Mouse (Mus musculus) MEL (cell line): ENCODE measurements at regions not wholly inside any gene's neighbourhood (a gene's known extent, or its start where the extent isn't known, plus 50 kb on each side); places are given as distances from the start of the nearest gene placed in this dataset.

Source experiments
- CTCF ChIP-seq, 3 experiments: IDR thresholded peaks in 2 of 3; conservative IDR thresholded peaks in 1 of 3; 2 replicates each; pipeline ENCODE4 v1.5.1; 2011 to 2012; ENCODE audit warnings: low read length in 3 of 3, low read depth in 2 of 3, mild to moderate bottlenecking in 2 of 3, improper control_type of control experiment in 1 of 3, inconsistent platforms in 1 of 3, mixed read lengths in 1 of 3, moderate library complexity in 1 of 3; ENCODE audit not compliant: control insufficient read depth in 1 of 3, insufficient read depth in 1 of 3, poor library complexity in 1 of 3, severe bottlenecking in 1 of 3
- E2F4 ChIP-seq: IDR thresholded peaks from 2 replicates; pipeline ENCODE4 v1.6.1; 2011; ENCODE audit warnings: low read depth, low read length, improper control_type of control experiment, borderline replicate concordance
- EP300 ChIP-seq, 2 experiments: IDR thresholded peaks; 2 replicates each; pipeline ENCODE4 v1.6.1; 2011; ENCODE audit warnings: improper control_type of control experiment in 2 of 2, low read length in 2 of 2, low read depth in 1 of 2, mild to moderate bottlenecking in 1 of 2
- GATA1 ChIP-seq: IDR thresholded peaks from 2 replicates; pipeline ENCODE4 v1.6.1; 2011; ENCODE audit warnings: low read depth, low read length, improper control_type of control experiment
- POLR2A ChIP-seq, 2 experiments: IDR thresholded peaks; 2 replicates each; pipeline ENCODE4 v1.6.1; 2011 to 2012; ENCODE audit warnings: low read length in 2 of 2, mild to moderate bottlenecking in 2 of 2, control low read depth in 1 of 2, improper control_type of control experiment in 1 of 2, low read depth in 1 of 2, moderate library complexity in 1 of 2; ENCODE audit not compliant: control insufficient read depth in 1 of 2, insufficient read depth in 1 of 2, poor library complexity in 1 of 2
- ZNF384 ChIP-seq: IDR thresholded peaks from 2 replicates; pipeline ENCODE4 v1.6.1; 2012; ENCODE audit warnings: low read depth, mild to moderate bottlenecking, inconsistent platforms, low read length, improper control_type of control experiment

DNA sequence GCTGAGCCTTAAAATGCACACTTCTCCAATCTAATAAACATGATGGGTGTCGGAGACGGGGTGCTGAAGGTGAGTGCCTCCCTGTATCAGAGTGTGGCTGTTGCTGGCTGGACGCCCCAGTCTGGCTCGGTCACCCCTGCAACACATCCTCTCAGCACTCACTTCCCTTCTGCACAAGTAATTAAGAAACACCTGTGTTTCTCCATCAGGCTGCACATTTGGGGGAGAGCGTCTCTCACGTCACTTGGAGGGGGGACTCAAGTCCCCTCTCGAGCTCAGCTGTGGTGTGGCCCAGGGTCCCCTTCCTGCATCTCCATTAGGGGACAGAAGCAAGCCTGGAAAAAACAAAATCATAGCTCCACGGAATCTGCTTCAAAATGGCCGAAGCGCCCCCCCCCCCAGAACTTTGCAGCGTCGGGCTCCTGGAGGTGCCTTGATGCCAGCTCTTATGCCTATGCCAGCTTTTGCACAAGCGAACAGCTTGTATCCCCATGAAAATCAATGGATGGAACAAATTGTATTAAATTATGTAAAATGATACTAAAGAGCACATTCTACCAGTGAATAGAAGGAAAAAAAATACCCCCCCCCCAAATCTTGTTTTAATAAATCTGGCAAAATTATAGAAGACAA lies 377.4 kb downstream of the Zfp536 start:
- no peak for TF ChIP-seq E2F4
- TF ChIP-seq EP300 (IDR thresholded peaks at IDR 0.05; ENCODE audit: low read depth in 1 of 2, low read length in 2 of 2), result no peak
- no peak for TF ChIP-seq GATA1
- no peak for TF ChIP-seq POLR2A (IDR thresholded peaks at IDR 0.05; ENCODE audit: control insufficient read depth in 1 of 2, insufficient read depth in 1 of 2, low read depth in 1 of 2, low read length in 2 of 2, poor library complexity in 1 of 2)
- TF ChIP-seq CTCF (IDR thresholded peaks at IDR 0.05 in 2 of 3, conservative IDR thresholded peaks at IDR 0.05 in 1 of 3; ENCODE audit: control insufficient read depth in 1 of 3, insufficient read depth in 1 of 3, low read depth in 2 of 3, low read length in 3 of 3, poor library complexity in 1 of 3, severe bottlenecking in 1 of 3), result no peak
- TF ChIP-seq ZNF384, result no peak
